In the genomic region with DNA sequence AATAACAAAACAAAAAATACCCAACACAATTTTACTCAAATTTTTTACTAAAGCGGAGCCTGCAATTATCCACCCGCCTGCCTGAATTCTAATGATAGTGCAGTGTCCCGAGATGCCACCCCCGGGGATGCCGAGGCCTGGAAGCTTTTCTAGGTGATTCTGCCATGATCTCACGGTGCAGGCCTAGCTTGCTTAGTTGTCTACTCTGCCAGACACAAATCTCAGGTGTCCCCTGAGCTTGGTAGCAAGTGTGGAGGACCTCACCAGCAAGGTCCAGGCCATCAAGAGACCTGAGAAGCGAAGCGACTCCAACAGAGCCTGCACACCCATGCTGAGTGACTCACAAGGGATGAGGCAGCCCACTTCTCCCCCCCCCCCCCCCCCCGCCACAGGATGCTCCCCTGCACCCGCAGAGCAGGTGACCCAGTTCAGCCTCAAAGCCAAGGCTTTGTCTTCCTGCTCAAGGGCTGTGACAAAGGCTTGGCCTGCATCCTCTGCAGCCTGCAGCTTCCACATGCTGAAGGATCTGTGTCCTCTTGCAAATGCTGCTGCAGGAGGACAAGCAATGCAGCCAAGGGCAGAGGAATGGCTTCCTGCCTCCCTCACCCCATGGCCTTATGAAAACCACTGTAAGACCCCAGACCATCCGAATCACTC, we compare ENCODE assay signal across 18 mouse cellular contexts. TPM values are rescaled to one million over a fixed set of nuclear protein-coding genes. Genes with fewer than 3 reads are reported as not detected.
DNase-seq lines count a peak whose midpoint lies in the region; ATAC-seq and TF ChIP-seq lines count a peak whose summit lies in the region.
"Had no signal": no experiment of that assay in that cellular context is flagged by ENCODE, and none has a peak within 500 bp of the region (broad histone marks: within the 10 kb centered on the region; RNA-seq: fewer than 3 reads in every experiment).

No protein-coding gene starts in this region.

- ATAC-seq in inflammation-experienced regulatory T-cells, adult 6 months, result peak; percentile 68

- no peak for DNase-seq in layer of hippocampus, adult 2 months (ENCODE audit: low spot score in 2 of 2)
- no peak for DNase-seq in layer of hippocampus, adult 11-12 months (ENCODE audit: low spot score)
- DNase-seq in MN1 (ENCODE audit: low spot score), result peak; percentile 49
- peak; percentile 65 for DNase-seq in thymus, postnatal 25 days
- no peak for DNase-seq in heart, adult 18-20 months
- no peak for DNase-seq in hindbrain, embryonic 10.5 days (ENCODE audit: low spot score)
- DNase-seq: adrenal gland, adult 2 months; heart, adult 11 months; heart, postnatal 10 days; kidney, adult 2 months; kidney, postnatal 4 days; layer of hippocampus, postnatal 36 days; right cerebral cortex, adult 18-20 months had no signal

- peak overlapping the region; percentile 88 for H3K27ac ChIP-seq in layer of hippocampus, adult 2 months
- no peak overlapping the region for H3K27ac ChIP-seq in hindbrain, embryonic 10.5 days
- H3K27ac ChIP-seq: forebrain, embryonic 10.5 days; hindbrain, embryonic 15.5 days; limb, embryonic 12.5 days; liver, embryonic 15.5 days had no signal

- WGBS in hindbrain, embryonic 10.5 days, result 72% methylated on average over 10 of the region's 11 CpGs

- no peaks in the 10 kb centered on the region for H3K9me3 ChIP-seq in hindbrain, embryonic 10.5 days
- H3K9me3 ChIP-seq: forebrain, embryonic 10.5 days; hindbrain, embryonic 15.5 days; limb, embryonic 12.5 days; liver, embryonic 15.5 days had no signal

- H3K4me1 ChIP-seq in hindbrain, embryonic 10.5 days (replicated peaks), result peaks cover 14% of the 10 kb centered on the region
- H3K4me1 ChIP-seq: forebrain, embryonic 10.5 days; limb, embryonic 12.5 days; liver, embryonic 15.5 days had no signal

- H3K27me3 ChIP-seq in hindbrain, embryonic 10.5 days (ENCODE audit: insufficient read depth, poor library complexity, severe bottlenecking), result 0 out of 2 replicates have a peak, but pooled peaks cover 3% of the 10 kb centered on the region
- H3K27me3 ChIP-seq: hindbrain, embryonic 15.5 days; liver, embryonic 15.5 days had no signal

- no peak overlapping the region for H3K4me3 ChIP-seq in layer of hippocampus, adult 2 months
- no peak overlapping the region for H3K4me3 ChIP-seq in hindbrain, embryonic 10.5 days
- H3K4me3 ChIP-seq: forebrain, embryonic 10.5 days; hindbrain, embryonic 15.5 days; limb, embryonic 12.5 days; liver, embryonic 15.5 days had no signal

- no peak for TF ChIP-seq CTCF in layer of hippocampus, adult 2 months (conservative IDR thresholded peaks at IDR 0.05)

- no peaks in the 10 kb centered on the region for H3K36me3 ChIP-seq in hindbrain, embryonic 10.5 days
- H3K36me3 ChIP-seq: forebrain, embryonic 10.5 days; hindbrain, embryonic 15.5 days; limb, embryonic 12.5 days; liver, embryonic 15.5 days had no signal

RNA-seq across cellular contexts. Expression of gene Camk2b, which starts 48.5 kb away (rescaled TPM):
- total RNA-seq in layer of hippocampus, adult 2 months (2021), result 1,000 to 10,000 TPM; 1,149 to 1,215 TPM
- 10 to 100 TPM in 2 of 3 experiments, 1 to 10 TPM in 1; 5.3 to 16.7 (median 11.0) TPM for polyA plus RNA-seq in inflammation-experienced regulatory T-cells, adult 6 months (2017; shearing (Covaris generic))
- 1 to 10 TPM; 7.2 to 8.1 TPM for total RNA-seq in heart, adult 18-20 months (2021)
- polyA plus RNA-seq in hindbrain, embryonic 10.5 days (2016; fragmentation: Nextera tagmentation; extraction: Ambion mirVana), result 1.8 and 3.6 TPM in 2 replicates

Comparison
In these comparisons a context has a peak if more than half of its experiments do, and no peak if none do; other contexts are left out.
1. DNase-seq: peak in MN1 (single experiment) and thymus, postnatal 25 days (single experiment); none in layer of hippocampus, adult 2 months (0 of 2), layer of hippocampus, adult 11-12 months (single experiment), heart, adult 18-20 months (0 of 2) and hindbrain, embryonic 10.5 days (single experiment).
2. RNA of gene Camk2b, which starts 48.5 kb away (total RNA-seq): 1,149 to 1,215 TPM in layer of hippocampus, adult 2 months; 7.2 to 8.1 TPM in heart, adult 18-20 months; every median in the first group is over 100 times any median in the second.